Mouse (Mus musculus) heart, postnatal 36 days (tissue): ENCODE results near the gene Ubap2l. TPM values are rescaled to one million over a fixed set of nuclear protein-coding genes. Genes with fewer than 3 reads are reported as not detected.

ENCODE experiments used
- DNase-seq, 2 experiments: peaks; one replicate each; pipeline ENCODE4 v3.0.0; 2021 to 2022
- intact Hi-C: fragments of 180-260 bp; cut with DNase I; formaldehyde crosslinking; loops from one replicate; pipeline ENCODE4 v1.15.1; 2025
- total RNA-seq, 2 experiments: library from RNA; stranded (reverse); gene quantifications; 2 replicates each; pipeline ENCODE4 v1.2.3; 2021

Gene Ubap2l
- total RNA-seq, 2 experiments from 2014 or later, result 101 to 121 TPM

DNA sequence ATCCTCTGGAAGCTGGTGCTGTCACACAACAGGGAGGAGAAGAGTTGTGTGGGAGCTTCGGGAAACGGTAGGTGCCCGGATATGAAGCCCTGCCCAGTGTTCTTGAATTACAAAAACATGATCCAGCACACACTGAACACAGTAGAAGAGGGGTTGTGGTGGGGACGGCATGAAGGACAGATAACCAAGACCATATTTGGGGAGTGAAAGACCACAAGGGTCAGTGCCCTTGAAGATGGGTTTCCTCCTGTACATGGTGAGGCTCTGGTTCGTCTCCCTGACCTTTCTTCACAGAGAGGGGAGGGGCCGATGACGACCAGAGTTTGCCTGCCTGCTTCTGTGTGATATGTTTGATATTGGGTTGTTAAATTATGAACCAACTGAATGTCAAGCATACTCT lies 17.3 kb upstream of the Ubap2l start:
- intact Hi-C loops, result no loop called here
- no peak for DNase-seq

DNA sequence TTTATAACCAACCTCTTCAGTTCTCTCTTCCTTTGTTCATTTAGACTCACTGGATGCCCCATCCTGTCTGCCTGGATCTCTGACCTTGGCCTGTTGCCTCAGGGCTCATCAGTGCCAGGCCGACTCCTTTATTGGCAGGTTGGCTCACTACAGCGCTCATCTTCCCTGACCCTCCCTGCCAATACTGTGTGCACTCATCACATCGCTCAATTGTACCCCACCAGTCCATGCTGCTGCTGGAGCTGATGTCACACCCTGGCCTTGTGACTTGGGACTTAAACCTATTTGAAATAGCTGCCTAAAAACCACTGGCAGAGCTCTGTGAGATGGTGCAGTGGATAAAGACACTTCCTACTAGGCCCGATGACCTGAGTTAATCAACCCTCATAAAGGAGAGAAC lies 15.4 kb upstream of the Ubap2l start:
- intact Hi-C loops, result no loop called here
- DNase-seq, result no peak

DNA sequence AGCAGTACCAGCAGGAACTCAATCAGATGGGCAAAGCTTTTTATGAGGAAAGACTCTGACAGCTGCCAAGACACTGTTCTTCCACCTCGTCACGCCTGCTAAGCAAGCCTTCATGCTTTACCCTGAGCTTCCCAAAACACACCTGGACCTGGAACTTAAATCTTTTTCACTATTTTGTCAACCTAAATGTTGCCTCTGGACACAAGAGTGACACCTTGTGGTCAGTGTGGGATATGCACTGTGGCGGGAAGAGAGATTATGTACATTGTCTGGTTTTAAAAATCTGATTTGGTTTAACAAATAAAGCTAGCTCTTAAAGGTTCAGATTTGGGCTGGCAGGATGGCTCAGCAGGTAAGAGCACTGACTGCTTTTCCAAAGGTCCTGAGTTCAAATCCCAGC lies 13.1 kb upstream of the Ubap2l start:
- DNase-seq, result peak; percentile 37 to 61
- intact Hi-C loops, result no loop called here

DNA sequence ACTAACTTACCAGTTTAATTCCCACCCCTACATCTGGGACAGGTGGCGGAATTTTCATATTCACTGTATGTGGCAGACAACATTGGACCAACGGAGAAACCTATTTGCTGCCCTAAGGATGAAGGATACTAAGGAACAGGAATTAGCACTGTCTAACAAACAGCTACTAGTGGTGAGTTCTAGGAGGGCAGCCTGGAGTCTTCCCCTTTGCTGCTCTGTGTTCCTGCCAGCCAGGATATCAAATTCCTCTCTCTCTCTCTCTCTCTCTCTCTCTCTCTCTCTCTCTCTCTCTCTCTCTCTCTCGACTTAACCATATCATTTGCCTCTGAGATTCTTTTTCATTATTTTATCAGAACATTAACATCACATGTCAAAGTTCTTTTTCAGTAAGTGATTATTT lies 12.0 kb upstream of the Ubap2l start:
- DNase-seq, result no peak
- intact Hi-C loops, result no loop called here

DNA sequence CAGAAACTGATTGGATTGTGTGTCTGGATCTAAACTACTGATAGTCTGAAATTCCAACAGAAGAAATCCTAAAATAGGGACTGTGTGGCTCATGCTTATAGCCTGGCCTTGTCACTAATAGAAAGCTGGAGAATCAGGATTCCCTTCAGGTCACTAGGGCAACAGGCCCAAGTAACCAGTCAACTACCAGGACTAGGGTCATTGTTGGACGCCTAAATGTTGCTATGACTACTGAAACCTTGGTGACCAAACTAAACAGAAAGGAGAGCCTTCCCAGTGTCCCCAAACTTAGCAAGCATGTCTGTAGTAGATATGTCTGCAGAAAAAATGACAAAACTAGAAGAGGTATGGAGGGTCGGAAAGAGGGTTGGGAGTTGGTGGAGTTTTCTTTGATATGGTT lies 10.1 kb upstream of the Ubap2l start:
- DNase-seq, result no peak
- intact Hi-C loops, result no loop called here

DNA sequence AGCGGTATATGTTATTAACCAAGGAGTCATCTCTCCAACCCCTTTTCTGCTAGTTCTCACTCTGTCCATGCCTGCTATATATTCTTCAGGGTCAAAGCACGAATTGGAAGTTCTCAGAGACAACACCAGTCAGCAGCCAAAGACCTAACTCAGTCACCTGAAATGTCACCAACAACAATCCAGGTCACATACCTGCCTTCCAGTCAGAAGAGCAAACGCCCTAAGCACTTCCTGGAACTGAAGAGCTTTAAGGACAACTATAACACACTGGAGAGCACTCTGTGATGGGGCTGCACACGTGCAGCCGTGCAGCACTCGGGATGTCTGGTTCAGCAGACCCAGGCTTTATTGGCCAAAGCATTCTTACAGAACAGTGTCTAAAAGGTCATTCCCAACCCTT lies 9.1 kb upstream of the Ubap2l start:
- no peak for DNase-seq
- intact Hi-C loops, result no loop called here

DNA sequence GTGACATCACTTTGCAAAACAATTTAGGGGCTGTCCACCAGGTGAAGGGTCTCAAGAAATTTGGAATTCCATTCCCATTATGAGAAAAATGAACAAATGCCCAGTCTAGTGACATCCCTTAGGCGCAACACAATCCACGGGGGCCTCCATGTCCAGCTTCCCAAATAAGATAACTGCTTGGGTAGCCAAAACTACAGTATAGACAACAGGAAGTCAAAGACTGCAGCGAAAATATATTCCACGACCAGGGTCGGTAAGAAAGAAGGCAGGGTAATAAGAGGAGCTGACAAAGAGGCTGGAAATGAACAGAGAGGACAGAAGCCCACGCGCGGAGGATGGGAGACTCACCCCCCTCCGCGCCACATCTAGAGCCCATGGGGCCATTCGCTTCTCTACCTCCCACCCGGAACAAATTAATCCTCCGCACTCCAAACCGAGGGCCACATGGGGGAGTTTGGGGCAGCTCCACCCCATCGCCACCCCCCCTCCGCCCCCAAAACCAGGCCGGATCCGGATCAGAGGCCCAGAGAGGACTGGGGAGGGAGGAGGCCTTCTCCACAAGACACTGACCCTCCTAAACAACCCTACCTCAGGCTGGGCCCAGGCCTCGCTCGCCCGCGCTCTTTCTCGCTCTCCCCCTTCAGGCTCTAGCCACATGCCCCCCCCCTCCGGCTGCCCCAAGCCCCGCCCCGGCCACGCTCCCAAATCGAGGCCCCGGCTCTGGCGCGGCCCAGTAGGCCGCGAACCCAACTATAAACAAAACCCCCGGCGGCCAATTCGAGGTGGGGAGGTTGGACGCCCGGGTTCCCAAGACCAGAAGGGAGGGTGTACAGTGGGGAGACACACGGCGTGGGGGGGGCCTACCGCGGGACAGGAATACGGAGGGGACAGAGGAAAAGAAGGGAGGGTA lies 732 bp downstream of the Ubap2l start, which contains the start of gene 4933434E20Rik:
Gene 4933434E20Rik (plus strand): TSS at position 196 of the 910 bp plus-strand sequence.
- intact Hi-C loops, result loop anchor here (2.0 to 5.0 kb wide), 3 partner anchors 54 to 279 kb away; partner anchors contain the start of genes Atp8b2, Hax1 and Ube2q1
- peak in 1 of 2 experiments; percentile 62 for DNase-seq

DNA sequence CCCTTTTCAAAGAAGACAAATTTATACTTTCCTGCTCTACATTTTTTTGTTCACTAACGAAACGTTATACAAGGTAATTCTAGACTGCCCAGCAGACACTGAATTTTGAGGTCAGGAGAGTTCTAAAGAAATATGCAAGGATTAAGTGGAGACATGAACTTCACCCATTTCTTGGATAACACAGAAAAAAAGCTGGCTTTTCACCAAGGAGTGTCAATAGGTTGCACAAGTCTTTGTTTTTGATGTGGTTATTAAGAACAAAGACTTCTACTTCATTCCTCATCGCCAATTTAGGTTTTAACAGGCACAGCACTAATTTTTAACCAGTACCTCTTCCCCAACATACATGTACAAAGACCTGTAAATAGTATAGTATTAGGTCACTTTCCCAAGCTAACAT lies 2.7 kb downstream of the Ubap2l start:
- intact Hi-C loops, result loop anchor here (5.0 kb wide), 2 partner anchors 52 to 87 kb away; partner anchors contain the start of genes Atp8b2 and Hax1
- no peak for DNase-seq

DNA sequence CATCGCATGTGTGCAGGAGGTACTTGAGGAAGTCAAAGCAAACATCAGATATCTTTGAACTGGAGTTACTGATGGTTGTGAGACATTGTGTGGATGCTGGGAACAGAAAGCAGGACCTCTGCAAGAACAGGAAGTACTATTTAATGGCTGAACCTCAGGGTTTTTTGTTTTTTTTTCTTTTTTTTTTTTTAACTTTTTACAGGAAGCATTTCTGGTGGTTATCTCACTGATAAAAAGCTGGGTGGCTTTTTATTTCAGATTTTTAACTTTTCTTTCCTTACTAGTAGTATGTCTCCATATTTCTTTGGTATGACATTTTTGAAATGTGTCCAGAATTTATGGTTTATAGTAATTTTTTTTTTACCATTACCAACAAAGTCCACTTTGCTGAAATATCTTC lies 16.2 kb downstream of the Ubap2l start:
- intact Hi-C loops, result no loop called here
- no peak for DNase-seq

DNA sequence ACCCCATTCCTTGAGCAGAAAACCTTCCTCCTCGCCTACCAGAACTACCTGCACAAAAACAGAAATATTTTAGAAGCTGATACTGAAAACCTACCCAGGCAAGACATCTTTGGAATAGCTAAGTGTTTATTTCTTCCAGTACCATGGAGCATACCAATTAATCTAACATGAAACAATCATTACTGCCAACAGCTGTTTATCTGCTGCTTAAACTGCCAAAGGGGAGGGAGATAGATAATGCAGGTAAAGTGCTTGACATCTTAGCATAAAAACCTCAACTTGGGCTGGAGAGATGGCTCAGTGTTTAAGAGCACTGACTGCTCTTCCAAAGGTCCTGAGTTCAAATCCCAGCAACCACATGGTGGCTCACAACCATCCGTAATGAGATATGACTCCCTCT lies 17.8 kb downstream of the Ubap2l start:
- DNase-seq, result no peak
- intact Hi-C loops, result no loop called here

DNA sequence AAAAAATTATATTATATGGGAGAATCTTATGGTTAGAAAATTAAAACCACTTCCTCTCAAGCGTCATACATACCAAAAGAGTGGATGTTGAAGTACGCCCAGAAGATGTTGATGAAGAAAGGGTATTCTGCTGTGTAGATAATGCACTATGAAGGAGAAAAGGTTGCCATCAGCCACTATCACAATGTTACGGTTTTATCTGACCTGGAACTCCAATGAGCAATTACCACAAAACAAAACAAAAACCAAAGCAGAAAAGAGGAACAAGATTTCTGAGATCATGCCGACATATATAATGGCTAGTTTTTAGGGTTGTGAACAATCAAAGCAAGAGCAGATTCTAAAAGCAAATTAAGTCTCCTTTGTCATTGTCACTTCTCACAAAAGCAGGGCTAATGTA lies 35.8 kb downstream of the Ubap2l start:
- DNase-seq, result no peak
- intact Hi-C loops, result no loop called here

DNA sequence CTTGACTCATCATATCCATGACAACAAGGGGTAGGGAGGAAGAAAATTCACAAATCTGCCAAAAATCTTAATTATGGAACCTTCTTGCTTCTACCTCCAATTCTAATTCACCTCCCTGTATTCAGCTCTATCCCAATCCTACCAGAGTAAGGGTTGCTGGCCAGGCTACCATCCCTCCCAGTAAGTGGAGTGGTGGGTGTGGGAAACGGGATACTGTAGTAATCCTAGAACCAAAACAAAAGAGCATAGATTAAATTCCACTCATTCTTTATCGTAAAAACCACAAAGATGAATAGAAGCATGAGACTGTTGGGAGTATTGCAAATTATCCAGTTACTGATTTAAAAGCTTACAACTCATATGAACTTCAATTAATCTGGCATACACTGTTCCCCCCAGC lies 42.1 kb downstream of the Ubap2l start:
- intact Hi-C loops, result no loop called here
- no peak for DNase-seq

DNA sequence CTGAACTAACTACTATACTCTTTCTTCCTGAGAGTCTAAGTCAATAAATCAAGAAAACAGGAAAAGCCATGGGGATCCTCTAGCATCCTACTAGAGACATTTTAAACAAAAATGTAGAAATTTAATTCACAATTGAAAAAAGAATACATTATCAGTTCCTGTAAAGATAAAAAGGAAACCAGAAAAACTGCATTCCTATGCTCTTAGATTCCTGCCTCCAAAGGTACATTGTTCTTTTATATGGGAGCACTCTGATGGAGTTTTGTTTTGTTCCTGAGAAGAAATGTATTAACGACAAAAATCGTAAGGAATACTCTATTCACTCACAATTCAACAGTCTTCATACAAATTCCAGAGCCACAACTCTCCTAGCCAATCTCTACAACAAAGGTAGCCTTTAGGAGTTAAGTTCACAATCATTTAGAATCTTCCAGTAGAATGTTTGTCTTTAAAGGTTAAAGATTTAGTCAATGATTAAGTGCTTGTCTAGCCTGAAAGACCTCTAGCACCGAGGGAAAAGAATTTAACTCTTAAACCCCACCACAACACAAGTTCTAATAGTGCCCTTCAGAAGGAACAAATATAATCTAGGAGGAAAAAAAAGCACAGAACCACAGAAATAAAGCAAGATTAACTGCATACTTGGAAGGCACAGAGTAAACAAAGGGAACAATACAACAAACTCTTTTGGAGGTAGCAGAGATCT lies 48.2 kb downstream of the Ubap2l start:
- intact Hi-C loops, result no loop called here
- no peak for DNase-seq

DNA sequence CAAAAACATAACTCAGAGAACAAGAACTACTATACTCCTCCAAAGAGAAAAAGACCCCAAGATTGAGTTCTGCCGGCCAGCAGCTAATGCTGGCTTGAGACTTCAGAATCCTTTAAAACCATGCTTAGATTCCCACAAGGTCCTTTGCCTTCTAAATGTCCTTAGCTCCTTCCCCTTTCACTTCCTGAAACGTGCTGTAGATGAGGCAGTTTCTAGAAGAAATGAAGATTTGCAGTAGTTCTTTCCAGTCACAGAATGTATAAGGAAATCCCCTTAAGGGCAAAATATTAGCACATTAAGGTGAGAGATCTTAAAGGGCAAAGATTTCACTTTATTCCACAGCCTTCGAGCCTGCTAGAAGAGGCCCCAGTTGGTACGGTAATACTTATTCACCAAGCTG lies 52.6 kb downstream of the Ubap2l start:
- no peak for DNase-seq
- intact Hi-C loops, result loop anchor here (2.0 to 5.0 kb wide), 2 partner anchors 33 to 52 kb away; partner anchors contain the start of genes 4933434E20Rik and Ubap2l

DNA sequence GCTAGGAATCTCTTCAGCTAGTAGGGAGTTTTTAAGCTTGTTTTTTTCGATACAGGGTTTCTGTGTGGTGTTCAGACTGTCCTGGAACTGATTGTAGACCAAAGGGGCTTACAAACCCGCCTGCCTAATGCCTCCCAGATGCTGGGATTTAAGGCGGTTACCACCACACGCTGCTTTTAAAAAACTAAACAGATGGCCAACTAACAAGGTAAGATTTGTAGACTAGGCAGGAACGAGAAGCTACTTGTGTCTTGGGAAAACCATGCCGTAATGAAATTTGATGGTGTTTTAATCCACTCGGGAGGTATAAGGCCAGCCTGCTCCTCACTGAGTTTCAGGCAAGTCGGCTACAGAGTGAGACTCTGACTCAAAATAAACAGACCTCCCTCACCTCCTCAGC lies 53.3 kb downstream of the Ubap2l start:
- DNase-seq, result no peak
- intact Hi-C loops, result loop anchor here (2.0 to 5.0 kb wide), 2 partner anchors 32 to 53 kb away; partner anchors contain the start of genes 4933434E20Rik and Ubap2l

DNA sequence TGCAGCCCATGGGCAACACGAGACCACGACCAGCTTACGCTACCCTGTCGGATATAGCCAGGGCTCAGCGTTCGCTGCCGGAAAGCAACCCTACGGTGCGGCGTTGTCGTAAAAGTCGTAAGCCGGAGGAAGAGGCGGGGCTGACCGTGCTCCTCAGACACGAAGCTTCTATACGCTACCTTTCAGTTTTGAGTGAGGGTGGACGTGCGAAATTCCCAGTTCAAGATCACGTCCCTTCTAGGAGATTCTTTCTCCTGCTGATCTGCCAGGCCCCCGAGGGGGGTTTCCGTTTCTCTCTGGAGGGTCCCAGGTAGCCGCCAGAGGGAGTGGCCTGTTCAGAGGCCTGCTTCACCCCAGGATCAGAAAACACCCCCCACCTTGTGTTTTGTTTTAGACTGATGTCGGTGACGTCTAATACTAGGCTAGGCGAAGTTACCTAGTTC lies 53.8 kb downstream of the Ubap2l start, which contains the start of gene Hax1:
Gene Hax1 (minus strand): TSS at position 169 of the 443 bp plus-strand sequence.
- intact Hi-C loops, result loop anchor here (2.0 to 5.0 kb wide), 2 partner anchors 32 to 54 kb away; partner anchors contain the start of genes 4933434E20Rik and Ubap2l
- DNase-seq, result peak; percentile 93 to 96

DNA sequence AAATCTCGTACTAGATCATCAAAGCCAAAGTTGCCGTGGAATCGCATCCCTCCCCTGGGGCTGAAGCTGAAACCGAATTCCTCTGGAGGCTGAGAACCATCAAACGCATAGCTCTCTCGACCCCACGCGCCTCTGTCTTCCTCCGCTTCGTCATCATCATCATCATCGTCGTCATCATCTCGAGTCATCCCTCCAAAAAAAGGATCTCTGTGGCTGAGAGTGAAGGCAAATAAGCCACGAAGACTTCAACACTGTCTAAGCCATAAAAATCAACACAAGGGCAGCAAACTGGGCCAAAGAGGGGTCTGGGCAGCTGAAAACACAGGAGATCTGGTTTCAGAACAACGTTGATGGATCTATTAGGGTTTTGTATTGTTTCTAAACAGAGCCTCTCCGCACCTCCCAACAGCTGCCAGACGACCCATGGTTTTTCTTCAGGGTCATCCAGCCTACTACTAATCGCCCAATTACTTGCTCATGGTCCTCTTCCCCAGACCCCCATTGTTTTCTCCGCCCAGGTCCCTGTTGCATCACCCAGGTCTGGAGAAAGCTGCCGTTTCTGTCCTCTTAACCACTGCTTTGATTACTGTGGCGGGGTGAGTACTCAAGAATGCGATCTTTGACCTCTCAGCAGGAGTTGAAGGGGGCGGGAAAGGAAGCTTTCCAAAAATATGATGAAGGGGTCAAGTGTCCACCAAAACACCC lies 54.5 kb downstream of the Ubap2l start:
- no peak for DNase-seq
- intact Hi-C loops, result loop anchor here (2.0 to 5.0 kb wide), 2 partner anchors 31 to 54 kb away; partner anchors contain the start of genes 4933434E20Rik and Ubap2l

DNA sequence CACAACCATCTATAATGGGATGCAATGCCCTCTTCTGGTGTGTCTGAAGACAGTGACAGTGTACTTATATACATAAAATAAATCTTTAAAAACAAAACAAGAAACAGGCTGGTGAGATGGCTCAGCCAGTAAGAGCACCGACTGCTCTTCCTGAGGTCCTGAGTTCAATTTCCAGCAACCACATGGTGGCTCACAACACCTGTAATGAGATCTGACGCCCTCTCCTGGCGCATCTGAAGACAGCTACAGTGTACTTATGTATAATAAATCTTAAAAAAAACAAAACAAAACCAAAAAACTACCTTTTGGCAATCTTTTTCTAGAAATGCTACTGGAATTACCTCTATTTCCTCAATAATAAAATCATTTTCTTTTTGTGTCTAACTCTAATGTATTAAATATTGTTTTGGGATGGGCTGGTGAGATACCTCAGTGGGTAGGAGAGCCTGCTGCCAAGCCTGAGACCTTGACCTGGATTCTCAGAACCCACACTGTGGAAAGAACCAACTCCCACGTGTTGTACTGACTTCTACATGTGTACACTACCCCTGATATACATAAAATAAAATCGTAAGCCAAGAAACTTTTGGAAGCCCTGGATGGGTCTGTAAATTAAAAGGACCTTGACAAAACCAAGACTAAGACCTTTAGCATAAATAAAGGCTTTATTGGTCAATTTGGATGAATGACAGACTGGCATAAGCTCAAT lies 57.5 kb downstream of the Ubap2l start:
- intact Hi-C loops, result loop anchor here (5.0 kb wide), 1 partner anchor 57 kb away; the partner anchor contains the start of genes 4933434E20Rik and Ubap2l
- DNase-seq, result no peak

DNA sequence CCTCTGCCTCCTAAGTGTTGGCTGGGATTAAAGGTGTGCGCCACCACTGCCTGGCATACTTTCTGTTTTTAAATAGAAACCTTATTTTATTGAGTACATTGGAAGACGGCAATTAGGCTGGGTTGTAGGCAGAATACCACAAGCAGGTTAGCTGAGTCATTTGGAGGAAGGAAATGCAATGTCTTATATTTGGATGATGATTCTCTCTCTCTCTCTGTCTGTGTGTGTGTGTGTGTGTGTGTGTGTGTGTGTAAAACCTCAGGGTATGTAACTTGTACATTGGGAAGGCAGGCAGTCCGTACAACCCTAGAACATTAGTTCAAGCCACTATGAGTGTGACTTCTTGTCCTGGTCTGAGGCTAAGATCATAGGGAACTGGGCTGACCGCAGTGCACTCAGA lies 64.6 kb downstream of the Ubap2l start:
- intact Hi-C loops, result no loop called here
- DNase-seq, result no peak

DNA sequence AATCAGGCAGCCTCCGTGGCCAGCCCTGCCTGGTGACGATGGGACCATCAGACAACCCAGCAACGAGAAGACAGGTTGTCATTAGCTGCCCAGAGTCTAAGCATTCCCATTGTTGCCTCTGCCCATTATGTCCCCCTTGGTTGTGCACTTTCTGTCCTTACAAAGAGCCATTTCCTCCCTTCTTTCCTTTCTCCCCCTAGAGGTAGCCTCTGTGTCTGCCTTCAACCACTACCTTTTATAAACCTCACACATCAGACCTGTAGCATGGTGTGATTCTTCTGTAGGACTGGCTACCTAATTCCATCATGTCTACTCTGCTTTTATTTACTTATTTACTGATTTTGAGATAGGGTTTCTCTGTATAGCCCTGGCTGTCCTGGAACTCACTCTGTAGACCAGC lies 65.2 kb downstream of the Ubap2l start:
- intact Hi-C loops, result no loop called here
- DNase-seq, result no peak
